Mouse (Mus musculus) right cerebral cortex, postnatal 25 days (tissue): Measurements from ENCODE around the gene Arl4a.

Source experiments
- DNase-seq: peaks from one replicate; pipeline ENCODE4 v3.0.0; 2022

Arl4a gene

DNA sequence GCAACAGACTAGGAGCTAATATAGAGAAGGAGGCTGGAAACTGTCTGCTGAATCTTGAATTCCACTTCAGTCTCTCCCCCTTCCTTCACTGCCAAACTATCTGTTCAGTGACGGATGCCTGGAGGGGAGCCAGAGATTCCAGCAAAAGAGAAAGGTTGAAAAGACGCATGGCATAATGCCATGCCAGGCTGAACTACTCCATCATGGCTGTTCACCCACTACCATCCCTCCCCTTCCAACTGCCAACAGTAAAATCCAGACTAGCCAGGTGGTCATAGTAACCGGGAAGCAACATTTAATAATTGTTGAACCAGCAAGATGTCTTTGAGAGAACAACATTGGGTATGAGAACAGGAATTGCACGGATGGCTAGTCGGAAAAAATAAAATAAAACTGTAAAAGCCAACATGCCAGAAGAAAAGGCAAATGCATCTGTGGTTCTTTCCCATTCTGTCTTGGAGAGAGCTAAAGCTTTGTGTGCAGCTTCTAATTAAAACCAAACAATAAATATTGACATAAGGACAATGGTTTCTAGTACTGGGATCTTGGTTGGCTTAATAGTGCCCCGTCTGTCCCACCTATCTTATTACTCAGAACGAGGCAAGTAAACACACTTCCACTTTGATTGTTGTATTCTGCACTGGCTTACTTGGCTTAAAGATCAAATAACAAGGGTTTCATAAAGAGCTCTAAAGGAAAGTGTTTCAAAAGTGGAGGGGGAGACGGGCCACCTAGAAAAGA, 79.7 kb downstream of the Arl4a start:
- no peak for DNase-seq

GRCm38 (mm10) chr12:39956396-39956795, 81.4 kb downstream of the Arl4a start:
- DNase-seq, result peak; percentile 23
